Mouse (Mus musculus) embryonic stem cell, embryonic (primary cell): ENCODE data around the gene Prdx1.

ENCODE experiments used
- CTCF ChIA-PET, 4 experiments: fragments of 300-600 bp in 2 of 4; fragments of 350-600 bp in 2 of 4; sonication (Branson Sonifier 250); formaldehyde crosslinking; loops; one replicate each; lab custom pipeline; 2022; ENCODE audit warnings: inconsistent platforms in 2 of 4; lab: Charles Lee
- POLR2A ChIA-PET, 4 experiments: fragments of 300-600 bp in 2 of 4; fragments of 350-600 bp in 2 of 4; sonication (Branson Sonifier 250); formaldehyde crosslinking; loops; one replicate each; lab custom pipeline; 2022; ENCODE audit warnings: antibody characterized with exemption in 4 of 4, inconsistent platforms in 1 of 4; lab: Charles Lee

Gene Prdx1

GRCm38 (mm10) chr4:116693785-116694184 is 8.4 kb downstream of the Prdx1 start:
- CTCF ChIA-PET = interaction anchor here in 1 of 4 experiments (0.6 kb wide), 1 partner anchor 70 kb away, joined by 9 read pairs; no protein-coding TSS in a partner anchor
- POLR2A ChIA-PET = interaction anchor here (0.6 to 10.0 kb wide), 20 partner anchors 7 to 109 kb away, joined by 3 to 132 read pairs (median 7); partner anchors contain the start of genes Prdx1 (in 4 of the 4), Ccdc163 (in 2 of the 4), Mmachc (in 2 of the 4) and Tesk2 (in 2 of the 4)

GRCm38 (mm10) chr4:116698693-116699342 is 13.5 kb downstream of the Prdx1 start:
- POLR2A ChIA-PET = interaction anchor here (0.7 to 16.3 kb wide), 12 partner anchors 9 to 72 kb away, joined by 3 to 370 read pairs (median 8); partner anchors contain the start of genes Ccdc163 (in 3 of the 4), Mmachc (in 3 of the 4), Prdx1 (in 3 of the 4) and Tesk2 (in 1 of the 4)

GRCm38 (mm10) chr4:116700964-116701363 is 15.6 kb downstream of the Prdx1 start:
- ChIA-PET CTCF (no interaction called here), POLR2A (interaction anchor here (0.9 to 16.3 kb wide), 13 partner anchors 9 to 106 kb away, joined by 3 to 370 read pairs (median 3); partner anchors contain the start of genes Prdx1 (in 3 of the 4), Akr1a1 (in 1 of the 4), Mutyh (in 1 of the 4) and Nasp (in 1 of the 4))

More at GRCm38 (mm10) chr4:116698693-116699342, 13.5 kb downstream of the Prdx1 start:
- CTCF ChIA-PET = no interaction called here

GRCm38 (mm10) chr4:116703804-116704203 is 18.5 kb downstream of the Prdx1 start:
- CTCF ChIA-PET = interaction anchor here in 3 of 4 experiments (0.5 to 1.8 kb wide), 7 partner anchors 17 to 283 kb away, joined by 3 to 6 read pairs (median 3); no protein-coding TSS in a partner anchor
- POLR2A ChIA-PET = interaction anchor here (0.6 to 16.3 kb wide), 19 partner anchors 9 to 1047 kb away, joined by 3 to 370 read pairs (median 4); partner anchors contain the start of genes Prdx1 (in 3 of the 4) and Tesk2 (in 2 of the 4)

DNA sequence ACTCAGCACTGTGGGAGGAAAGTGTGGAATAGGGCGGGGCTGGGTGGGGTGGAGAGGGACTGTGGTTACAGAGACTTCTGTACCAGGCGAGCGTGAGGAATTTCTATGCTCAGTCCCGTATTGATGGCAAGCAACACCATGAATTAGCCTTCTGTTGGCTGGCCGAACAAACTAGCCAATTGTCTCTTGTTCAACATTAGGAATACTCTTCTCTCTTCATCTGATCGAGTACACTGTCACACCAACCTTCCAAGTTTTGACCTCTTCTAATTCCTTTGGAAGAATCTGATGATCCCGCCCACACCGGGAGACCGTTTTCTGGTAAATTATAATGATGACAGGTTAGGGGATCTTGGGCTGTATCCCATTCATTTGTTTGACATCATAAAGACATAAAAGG is 22.3 kb downstream of the Prdx1 start:
- ChIA-PET POLR2A (interaction anchor here (0.5 to 16.3 kb wide), 92 partner anchors 9 to 584 kb away, joined by 3 to 370 read pairs (median 5); partner anchors contain the start of genes Akr1a1 (in 3 of the 4), Prdx1 (in 3 of the 4), Tesk2 (in 3 of the 4) and Btbd19 (in 2 of the 4)), CTCF (interaction anchor here (0.6 to 3.6 kb wide), 20 partner anchors 10 to 438 kb away, joined by 3 to 28 read pairs (median 6); partner anchors contain the start of genes Tesk2 (in 3 of the 4), Mutyh (in 1 of the 4), Prdx1 (in 1 of the 4) and Toe1 (in 1 of the 4))

DNA sequence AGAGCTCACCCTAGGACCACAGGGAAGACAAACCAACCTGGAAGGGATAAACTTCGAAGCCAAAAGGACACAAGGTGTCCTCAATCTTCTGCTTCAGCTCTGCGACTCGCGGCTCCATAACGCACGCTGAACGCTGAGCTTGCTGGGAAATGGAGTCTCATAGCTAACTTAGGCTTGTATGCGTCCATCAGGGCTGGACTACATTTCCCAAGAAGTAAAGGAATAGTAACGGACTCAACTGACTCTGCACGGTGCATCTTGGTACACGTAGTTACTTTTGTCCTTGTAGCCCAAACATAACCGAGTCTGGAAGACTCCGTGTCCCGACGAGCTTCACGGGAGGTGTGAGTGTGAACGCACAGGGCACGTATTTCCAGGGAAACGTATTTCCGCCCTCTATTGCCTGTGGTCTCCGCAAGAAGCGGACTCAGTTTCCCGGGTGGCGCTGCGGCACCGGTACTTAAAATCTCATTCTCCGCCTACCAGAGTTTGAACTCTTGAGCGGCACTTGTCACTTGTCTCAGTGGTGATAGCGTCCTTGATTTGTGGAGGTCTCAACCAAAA is 22.9 kb downstream of the Prdx1 start, which contains the start of the genes Mmachc and Ccdc163:
Gene Mmachc (minus strand): TSS at position 206 of the 564 bp plus-strand sequence.
Gene Ccdc163 (plus strand): TSS at position 309 of the 564 bp plus-strand sequence.
- POLR2A ChIA-PET = interaction anchor here (0.6 to 16.3 kb wide), 105 partner anchors 9 to 584 kb away, joined by 3 to 370 read pairs (median 5); partner anchors contain the start of genes Mutyh (in 3 of the 4), Prdx1 (in 3 of the 4), Tesk2 (in 3 of the 4) and Toe1 (in 3 of the 4)
- CTCF ChIA-PET = interaction anchor here (0.6 to 3.6 kb wide), 24 partner anchors 9 to 438 kb away, joined by 3 to 28 read pairs (median 5); partner anchors contain the start of genes Tesk2 (in 2 of the 4), Mutyh (in 1 of the 4), Prdx1 (in 1 of the 4) and Toe1 (in 1 of the 4)

DNA sequence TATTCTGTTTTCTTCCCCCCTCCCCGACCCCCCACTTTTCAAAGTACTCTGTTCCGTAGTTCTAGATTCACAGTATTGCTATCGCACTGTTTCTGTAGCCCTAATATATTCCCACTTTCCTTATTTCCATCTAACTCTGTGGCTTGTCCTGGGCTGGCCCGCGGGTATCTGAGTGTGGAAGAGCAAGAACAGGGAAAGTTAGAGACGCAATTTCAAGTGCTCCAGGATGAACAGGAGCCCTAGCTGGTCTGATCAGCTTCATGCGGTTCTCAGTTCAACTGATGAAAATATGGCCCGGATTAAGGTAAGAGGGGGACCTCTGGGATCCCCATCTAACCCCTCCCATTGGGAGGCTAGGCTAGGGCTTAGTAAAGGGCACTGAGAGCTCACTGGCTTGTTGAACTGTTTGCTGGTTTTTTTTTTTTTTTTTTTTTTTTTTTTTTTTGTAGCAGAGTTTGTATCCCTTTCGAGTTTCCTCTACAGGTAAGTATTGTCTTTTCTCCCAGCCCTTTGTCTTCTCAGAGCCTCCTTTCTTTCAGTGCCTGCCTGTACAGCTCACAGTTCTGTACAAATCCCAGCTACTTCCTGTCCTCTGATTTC is 23.5 kb downstream of the Prdx1 start:
- ChIA-PET POLR2A (interaction anchor here (0.5 to 16.3 kb wide), 105 partner anchors 10 to 585 kb away, joined by 3 to 370 read pairs (median 5); partner anchors contain the start of genes Mutyh (in 3 of the 4), Prdx1 (in 3 of the 4), Tesk2 (in 3 of the 4) and Toe1 (in 3 of the 4)), CTCF (interaction anchor here (0.6 to 3.6 kb wide), 27 partner anchors 9 to 681 kb away, joined by 3 to 28 read pairs (median 5); partner anchors contain the start of genes Tesk2 (in 2 of the 4), Mutyh (in 1 of the 4), Prdx1 (in 1 of the 4) and Toe1 (in 1 of the 4))

GRCm38 (mm10) chr4:116710154-116710553 is 24.8 kb downstream of the Prdx1 start:
- ChIA-PET POLR2A (interaction anchor here in 2 of 4 experiments (0.9 to 16.3 kb wide), 11 partner anchors 9 to 94 kb away, joined by 3 to 370 read pairs (median 18); partner anchors contain the start of genes Prdx1 (in 2 of the 2) and Tesk2 (in 2 of the 2)), CTCF (interaction anchor here in 1 of 4 experiments (3.6 kb wide), 1 partner anchor 9 kb away, joined by 24 read pairs; no protein-coding TSS in a partner anchor)

DNA sequence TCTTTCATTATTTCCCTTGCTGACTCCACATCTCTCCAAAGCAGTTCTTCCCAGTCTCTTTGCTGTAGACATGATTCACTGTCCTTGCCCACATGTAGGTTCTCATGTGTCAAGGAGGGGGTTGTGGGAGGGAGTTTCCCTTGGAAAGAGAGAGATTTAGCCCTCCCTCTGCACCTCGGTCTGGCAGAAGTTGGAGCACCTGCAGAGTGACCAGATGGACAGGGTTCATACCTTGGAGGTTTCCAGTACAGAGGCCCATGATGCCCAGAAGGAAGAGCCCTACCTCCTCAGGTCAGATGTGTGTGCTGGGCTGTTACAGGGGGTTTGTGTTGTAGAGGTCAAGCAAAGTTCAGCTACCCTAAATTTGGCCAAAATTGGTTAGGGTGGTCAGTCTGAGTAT is 27.2 kb downstream of the Prdx1 start:
- ChIA-PET CTCF (interaction anchor here in 1 of 4 experiments (0.7 kb wide), 1 partner anchor 56 kb away, joined by 4 read pairs; no protein-coding TSS in a partner anchor), POLR2A (interaction anchor here in 2 of 4 experiments (0.7 to 16.3 kb wide), 11 partner anchors 8 to 139 kb away, joined by 3 to 370 read pairs (median 4); partner anchors contain the start of genes Prdx1 (in 2 of the 2) and Tesk2 (in 2 of the 2))

GRCm38 (mm10) chr4:116719396-116719795 is 34.1 kb downstream of the Prdx1 start:
- POLR2A ChIA-PET = interaction anchor here (0.5 to 4.8 kb wide), 42 partner anchors 10 to 892 kb away, joined by 3 to 120 read pairs (median 7); partner anchors contain the start of genes Prdx1 (in 4 of the 4), Ccdc163 (in 3 of the 4), Mmachc (in 3 of the 4) and Mob3c (in 1 of the 4)
- CTCF ChIA-PET = interaction anchor here (0.5 to 4.9 kb wide), 31 partner anchors 10 to 268 kb away, joined by 3 to 93 read pairs (median 6); partner anchors contain the start of genes Ccdc163 (in 3 of the 4), Mmachc (in 3 of the 4) and Prdx1 (in 1 of the 4)

DNA sequence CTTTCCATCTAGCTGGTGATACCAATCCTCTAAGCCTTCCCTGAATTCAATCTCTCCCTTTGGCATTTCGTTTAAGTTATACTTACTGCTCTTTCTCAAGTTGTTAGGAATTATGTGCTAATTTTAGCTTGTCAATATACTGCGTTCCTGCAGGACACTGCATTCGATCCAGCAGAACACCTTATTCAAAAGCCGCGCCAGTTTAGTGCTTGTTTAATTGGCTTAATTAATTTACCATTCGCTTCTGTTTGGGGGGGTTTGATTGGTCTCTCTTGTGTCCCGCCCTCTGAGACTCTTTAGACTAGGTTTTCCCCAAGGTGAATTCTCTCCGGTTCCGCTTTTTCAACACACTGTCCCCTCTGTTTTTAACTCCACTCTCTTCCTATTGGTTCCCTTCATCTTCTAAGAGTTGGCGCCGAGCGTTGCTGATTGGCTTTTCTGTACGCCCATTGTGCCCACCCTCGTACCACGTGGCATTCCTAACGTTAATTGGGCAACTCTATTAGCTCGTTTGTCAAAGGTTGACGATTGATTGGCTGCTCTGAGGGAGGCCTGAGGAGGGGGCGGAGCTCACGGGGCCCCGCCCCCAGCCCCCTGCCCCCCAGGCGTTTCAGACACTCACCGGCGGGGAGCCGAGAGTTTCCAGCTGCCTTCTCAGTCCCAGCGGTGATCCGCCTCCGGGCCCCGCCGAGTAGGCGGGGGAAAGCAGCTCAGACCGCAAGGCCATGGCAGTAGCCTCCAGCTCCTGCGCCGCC is 35.2 kb downstream of the Prdx1 start, which contains the start of gene Tesk2:
Gene Tesk2 (plus strand): TSS at position 606 of the 755 bp plus-strand sequence.
- ChIA-PET POLR2A (interaction anchor here (0.5 to 4.8 kb wide), 121 partner anchors 8 to 547 kb away, joined by 3 to 120 read pairs (median 4); partner anchors contain the start of genes Prdx1 (in 4 of the 4), Ccdc163 (in 3 of the 4), Mmachc (in 3 of the 4) and Akr1a1 (in 2 of the 4)), CTCF (interaction anchor here (0.5 to 4.9 kb wide), 35 partner anchors 10 to 390 kb away, joined by 3 to 93 read pairs (median 4); partner anchors contain the start of genes Ccdc163 (in 3 of the 4), Mmachc (in 3 of the 4), Prdx1 (in 1 of the 4) and Urod (in 1 of the 4))

DNA sequence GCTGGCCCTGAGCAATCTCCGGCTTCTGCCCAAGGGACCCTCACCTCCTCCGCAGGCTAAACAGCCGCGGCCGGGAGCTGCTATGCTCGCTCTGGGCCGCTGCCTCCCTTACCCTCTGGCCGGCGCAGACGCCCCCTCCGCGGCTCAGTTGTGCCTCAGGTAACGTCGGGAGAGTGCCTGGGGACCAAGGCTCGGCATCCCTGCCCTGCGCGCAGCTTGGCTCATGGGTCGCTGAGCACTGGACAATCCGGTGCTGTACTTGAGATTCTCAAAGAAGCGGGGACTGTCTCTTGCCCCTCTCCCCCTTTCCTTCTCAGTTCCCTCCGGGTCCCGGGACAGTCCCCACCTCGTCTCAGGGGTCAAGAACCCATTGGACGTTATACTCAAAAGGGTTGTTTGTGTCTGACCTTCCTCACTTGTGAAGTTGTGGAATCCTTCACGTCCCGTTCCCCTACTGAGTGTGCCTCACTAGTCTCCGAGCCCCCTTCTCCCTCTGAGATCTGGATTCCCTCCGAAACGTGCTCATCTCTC is 35.8 kb downstream of the Prdx1 start:
- CTCF ChIA-PET = interaction anchor here (0.5 to 4.9 kb wide), 24 partner anchors 9 to 389 kb away, joined by 3 to 93 read pairs (median 3); partner anchors contain the start of genes Ccdc163 (in 2 of the 4), Mmachc (in 2 of the 4) and Urod (in 1 of the 4)
- POLR2A ChIA-PET = interaction anchor here (0.5 to 4.8 kb wide), 111 partner anchors 9 to 548 kb away, joined by 3 to 120 read pairs (median 5); partner anchors contain the start of genes Prdx1 (in 4 of the 4), Ccdc163 (in 3 of the 4), Mmachc (in 3 of the 4) and Akr1a1 (in 2 of the 4)

GRCm38 (mm10) chr4:116722230-116722629 is 36.9 kb downstream of the Prdx1 start:
- POLR2A ChIA-PET = interaction anchor here in 3 of 4 experiments (0.6 to 4.4 kb wide), 10 partner anchors 9 to 69 kb away, joined by 3 to 120 read pairs (median 33); partner anchors contain the start of genes Ccdc163 (in 1 of the 3) and Mmachc (in 1 of the 3)
- CTCF ChIA-PET = no interaction called here

DNA sequence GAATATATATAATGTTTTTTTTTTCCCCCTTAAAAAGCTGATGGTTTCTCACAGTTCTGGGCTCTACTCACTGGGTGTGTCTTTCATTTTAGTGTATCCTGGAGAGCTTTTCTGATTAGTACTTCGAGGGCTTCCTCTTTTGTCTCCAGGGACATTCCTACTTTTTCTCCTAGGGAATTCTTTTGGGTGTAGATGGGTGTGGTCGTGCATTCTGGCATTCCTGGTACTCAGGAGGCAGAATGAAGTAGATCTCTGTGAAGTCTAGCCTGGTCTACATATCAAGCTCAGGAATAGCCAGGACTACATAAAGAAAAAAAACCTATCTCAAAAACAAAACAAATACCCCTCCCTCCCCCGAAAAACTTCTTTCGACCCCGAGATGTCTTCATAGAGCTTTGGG is 40.1 kb downstream of the Prdx1 start:
- ChIA-PET CTCF (interaction anchor here in 3 of 4 experiments (0.6 to 2.9 kb wide), 12 partner anchors 13 to 1624 kb away, joined by 3 to 8 read pairs (median 4); partner anchors contain the start of gene Mknk1 (in 1 of the 3)), POLR2A (interaction anchor here (0.5 to 2.8 kb wide), 59 partner anchors 8 to 575 kb away, joined by 3 to 28 read pairs (median 4); partner anchors contain the start of genes Prdx1 (in 4 of the 4), Ccdc163 (in 3 of the 4), Mmachc (in 3 of the 4) and Akr1a1 (in 1 of the 4))
